Mouse (Mus musculus): ENCODE results near the gene Fgr. TPM values are rescaled to one million over a fixed set of nuclear protein-coding genes. Genes with fewer than 3 reads are reported as not detected.
A peak's percentile ranks its signal among the peaks of the same experiment; 100 is the strongest.
"Not testable (repeated sequence)": the region's sequence is repeated elsewhere in the genome, so short reads cannot be mapped to it uniquely, and the experiment has no call there.

The Fgr gene
- total RNA-seq (2014; rRNA removed; ENCODE audit: low replicate concordance), result 0.04 and 0.19 TPM in 2 replicates
- 0.31 and 0.37 TPM in 2 replicates for polyA plus RNA-seq (2015; fragmentation: Nextera tagmentation; extraction: Ambion mirVana)

DNA sequence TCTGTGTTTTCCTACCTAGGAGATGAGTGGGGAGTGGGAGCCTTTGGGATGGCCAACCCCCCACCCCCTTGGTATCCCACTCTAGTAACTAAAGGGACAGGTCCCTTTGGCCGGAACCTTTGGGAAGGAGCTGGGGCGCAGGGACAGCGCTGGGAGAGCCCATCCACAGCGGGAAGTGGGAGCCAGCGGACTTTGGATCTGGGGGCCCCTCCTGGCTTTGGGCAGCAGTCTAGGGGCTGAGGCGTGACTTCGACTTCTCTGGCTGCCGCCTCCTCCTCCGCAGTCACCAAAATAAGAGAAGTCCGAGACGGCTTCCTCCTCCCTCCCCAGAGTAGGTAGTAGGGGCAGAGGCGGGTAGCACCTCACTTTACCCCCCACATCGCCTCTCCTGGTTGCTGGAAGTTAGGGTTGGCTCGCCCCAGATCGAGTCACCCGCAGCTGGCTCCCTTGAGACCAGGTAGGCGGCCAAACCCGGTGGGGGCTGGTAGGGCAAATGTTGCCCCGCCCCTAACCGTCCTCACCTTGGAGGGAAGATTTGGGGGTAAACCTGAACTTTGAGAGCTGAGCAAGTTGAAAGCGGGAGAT lies at the start of gene Fgr:
TSS of gene Fgr (plus strand) at position 282 of the 585 bp plus-strand sequence.
- TF ChIP-seq CTCF (IDR thresholded peaks at IDR 0.05; ENCODE audit: low read depth), result no peak
- TF ChIP-seq EP300 (IDR thresholded peaks at IDR 0.05; ENCODE audit: low read depth), result no peak
- DNase-seq (ENCODE audit: low spot score) (peak; percentile 1), ATAC-seq (ENCODE audit: insufficient read depth, low read depth) (0 out of 2 replicates have a peak, but pooled peaks have one; percentile 28)
- H3K9ac ChIP-seq (replicated peaks; ENCODE audit: low read depth, low read length), result peak within 1 kb of the TSS; percentile 29; the same call in 1 of the 2 replicates
- peak within 1 kb of the TSS; percentile 19 for H3K4me3 ChIP-seq (ENCODE audit: low read depth, low read length)
- peak within 1 kb of the TSS; percentile 49 for H3K4me2 ChIP-seq (ENCODE audit: low read depth, low read length)
- H3K4me1 ChIP-seq (ENCODE audit: control insufficient read depth, insufficient read depth), result peaks cover 32% of the 10 kb centered on the region
- WGBS, result 21% methylated on average over 21 of the region's 21 CpGs
- peak within 1 kb of the TSS; percentile 23; the same call in 1 of the 2 replicates for H3K27ac ChIP-seq (ENCODE audit: low read depth)
- peaks cover 15% of the 10 kb centered on the region for H3K27me3 ChIP-seq (ENCODE audit: control insufficient read depth, insufficient read depth, low read length)
- H3K9me3 ChIP-seq (replicated peaks; ENCODE audit: control insufficient read depth, low read length), result no peaks in the 10 kb centered on the region
- H3K36me3 ChIP-seq (replicated peaks; ENCODE audit: control insufficient read depth, insufficient read depth, low read length), result no peaks in the 10 kb centered on the region

DNA sequence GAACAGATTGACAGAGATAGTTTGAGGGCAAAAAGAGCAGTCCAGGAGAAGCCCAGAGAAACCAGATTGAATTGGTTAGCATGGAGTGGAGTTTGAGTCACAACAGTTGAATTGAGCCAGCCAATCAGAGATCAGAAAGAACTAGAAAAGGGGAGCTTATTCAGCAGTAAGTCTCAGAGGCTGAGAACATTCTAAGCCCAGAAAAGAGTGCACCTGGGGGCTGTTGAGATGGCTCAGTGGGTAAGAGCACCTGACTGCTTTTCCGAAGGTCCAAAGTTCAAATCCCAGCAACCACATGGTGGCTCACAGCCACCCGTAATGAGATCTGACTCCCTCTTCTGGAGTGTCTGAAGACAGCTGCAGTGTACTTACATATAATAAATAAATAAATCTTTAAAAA lies 47.4 kb upstream of the Fgr start:
- not testable (repeated sequence) for H3K36me3 ChIP-seq (replicated peaks; ENCODE audit: control insufficient read depth, insufficient read depth, low read length); H3K27me3 ChIP-seq (ENCODE audit: control insufficient read depth, insufficient read depth, low read length); H3K4me3 ChIP-seq (ENCODE audit: low read depth, low read length); ATAC-seq (ENCODE audit: insufficient read depth, low read depth); H3K9ac ChIP-seq (replicated peaks; ENCODE audit: low read depth, low read length); H3K4me1 ChIP-seq (ENCODE audit: control insufficient read depth, insufficient read depth); H3K27ac ChIP-seq (ENCODE audit: low read depth); H3K4me2 ChIP-seq (ENCODE audit: low read depth, low read length); H3K9me3 ChIP-seq (replicated peaks; ENCODE audit: control insufficient read depth, low read length); DNase-seq (ENCODE audit: low spot score)
- WGBS, result 58% methylated on average over 2 of the region's 2 CpGs

DNA sequence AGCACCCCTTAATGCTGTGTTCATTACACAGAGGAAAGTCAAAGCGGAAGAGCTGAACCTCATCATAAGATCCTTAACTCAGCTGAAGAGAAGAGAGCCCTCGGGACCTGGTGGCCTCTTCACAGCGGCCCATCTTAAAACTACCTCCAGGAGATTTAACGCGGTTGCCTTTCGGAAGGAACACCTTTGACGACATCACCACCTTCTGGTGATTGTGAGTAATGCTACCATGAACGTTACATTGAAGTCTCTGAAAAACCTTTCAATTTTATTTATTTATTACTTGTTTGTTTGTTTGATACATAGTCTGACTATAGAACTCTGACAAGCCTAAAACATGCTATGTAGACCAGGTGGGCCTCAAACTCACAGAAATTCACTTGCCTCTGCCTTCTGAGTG lies 43.1 kb upstream of the Fgr start:
- Histone ChIP-seq H3K4me3 (ENCODE audit: low read depth, low read length) (no peak overlapping the region), H3K9me3 (replicated peaks; ENCODE audit: control insufficient read depth, low read length) (no peaks in the 10 kb centered on the region), H3K9ac (replicated peaks; ENCODE audit: low read depth, low read length) (no peak overlapping the region), H3K4me2 (ENCODE audit: low read depth, low read length) (no peak overlapping the region), H3K36me3 (replicated peaks; ENCODE audit: control insufficient read depth, insufficient read depth, low read length) (no peaks in the 10 kb centered on the region), H3K27me3 (ENCODE audit: control insufficient read depth, insufficient read depth, low read length) (no peaks in the 10 kb centered on the region), H3K27ac (ENCODE audit: low read depth) (no peak overlapping the region), H3K4me1 (ENCODE audit: control insufficient read depth, insufficient read depth) (no peaks in the 10 kb centered on the region)
- DNase-seq (ENCODE audit: low spot score) (no peak), ATAC-seq (ENCODE audit: insufficient read depth, low read depth) (no peak)
- TF ChIP-seq CTCF (IDR thresholded peaks at IDR 0.05; ENCODE audit: low read depth) (peak; percentile 66), EP300 (IDR thresholded peaks at IDR 0.05; ENCODE audit: low read depth) (no peak)
- 13% methylated on average over 8 of the region's 8 CpGs for WGBS

DNA sequence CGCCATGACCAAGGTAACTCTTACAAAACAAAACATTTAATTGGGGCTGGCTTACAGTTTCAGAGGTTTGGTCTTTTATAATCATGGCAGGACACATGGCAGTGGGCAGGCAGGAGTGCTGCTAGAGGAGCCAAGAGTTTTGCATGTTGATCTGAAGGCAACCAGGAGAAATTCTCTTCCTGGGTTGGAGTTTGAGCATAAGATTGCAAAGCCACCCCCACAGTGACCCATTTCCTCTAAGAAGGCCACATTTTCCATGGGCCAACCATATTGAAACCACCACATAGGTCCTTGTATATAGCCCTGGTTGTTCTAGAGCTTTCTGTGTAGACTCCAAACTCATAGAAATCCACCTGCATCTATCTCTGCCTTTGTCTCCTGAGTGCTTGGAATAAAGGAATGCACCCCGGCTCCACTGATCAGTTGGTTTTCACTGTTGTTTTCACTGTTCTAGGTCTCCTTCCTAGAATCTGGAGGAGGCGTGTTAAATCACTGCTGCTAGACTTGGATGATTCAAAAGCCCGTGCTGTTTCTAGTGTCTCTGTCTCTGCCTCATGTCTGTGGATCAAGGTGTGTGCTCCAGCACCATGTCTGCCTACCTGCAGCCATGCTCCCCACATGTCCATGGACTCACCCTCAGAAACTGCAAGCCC lies 41.0 kb upstream of the Fgr start:
- no peak overlapping the region for H3K4me2 ChIP-seq (ENCODE audit: low read depth, low read length)
- H3K9me3 ChIP-seq (replicated peaks; ENCODE audit: control insufficient read depth, low read length), result no peaks in the 10 kb centered on the region
- TF ChIP-seq EP300 (IDR thresholded peaks at IDR 0.05; ENCODE audit: low read depth) (no peak), CTCF (IDR thresholded peaks at IDR 0.05; ENCODE audit: low read depth) (no peak)
- H3K4me3 ChIP-seq (ENCODE audit: low read depth, low read length), result no peak overlapping the region
- no peak for DNase-seq (ENCODE audit: low spot score)
- no peak overlapping the region for H3K27ac ChIP-seq (ENCODE audit: low read depth)
- no peak for ATAC-seq (ENCODE audit: insufficient read depth, low read depth)
- H3K9ac ChIP-seq (replicated peaks; ENCODE audit: low read depth, low read length), result no peak overlapping the region
- no peaks in the 10 kb centered on the region for H3K36me3 ChIP-seq (replicated peaks; ENCODE audit: control insufficient read depth, insufficient read depth, low read length)
- H3K4me1 ChIP-seq (ENCODE audit: control insufficient read depth, insufficient read depth), result no peaks in the 10 kb centered on the region
- H3K27me3 ChIP-seq (ENCODE audit: control insufficient read depth, insufficient read depth, low read length), result no peaks in the 10 kb centered on the region
- WGBS, result 77% methylated on average over 4 of the region's 4 CpGs

DNA sequence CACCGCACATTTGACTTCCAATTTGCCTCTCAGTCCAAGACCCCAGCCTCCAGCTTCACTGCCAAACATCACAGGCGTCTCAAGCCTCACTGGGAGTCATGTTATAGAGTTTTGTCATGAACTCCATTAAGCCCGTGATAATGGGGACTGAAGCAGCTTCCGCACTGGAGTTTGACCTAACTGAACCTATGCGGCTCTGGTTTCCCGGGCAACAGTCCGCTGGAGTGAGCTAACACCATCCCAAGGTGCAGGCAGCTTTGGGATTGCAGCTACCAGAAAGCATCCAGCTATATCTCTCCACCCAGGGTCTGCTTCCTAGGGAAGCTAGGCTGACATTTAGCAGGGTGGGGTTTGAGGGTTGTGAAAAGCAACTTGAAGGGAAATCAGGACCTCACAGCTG lies 39.3 kb upstream of the Fgr start:
- TF ChIP-seq EP300 (IDR thresholded peaks at IDR 0.05; ENCODE audit: low read depth), result no peak
- no peak for TF ChIP-seq CTCF (IDR thresholded peaks at IDR 0.05; ENCODE audit: low read depth)
- no peaks in the 10 kb centered on the region for H3K9me3 ChIP-seq (replicated peaks; ENCODE audit: control insufficient read depth, low read length)
- H3K36me3 ChIP-seq (replicated peaks; ENCODE audit: control insufficient read depth, insufficient read depth, low read length), result no peaks in the 10 kb centered on the region
- 30% methylated on average over 7 of the region's 7 CpGs for WGBS
- no peaks in the 10 kb centered on the region for H3K4me1 ChIP-seq (ENCODE audit: control insufficient read depth, insufficient read depth)
- H3K4me3 ChIP-seq (ENCODE audit: low read depth, low read length), result no peak overlapping the region
- ATAC-seq (ENCODE audit: insufficient read depth, low read depth) (no peak), DNase-seq (ENCODE audit: low spot score) (no peak)
- no peak overlapping the region for H3K27ac ChIP-seq (ENCODE audit: low read depth)
- no peaks in the 10 kb centered on the region for H3K27me3 ChIP-seq (ENCODE audit: control insufficient read depth, insufficient read depth, low read length)
- H3K4me2 ChIP-seq (ENCODE audit: low read depth, low read length), result no peak overlapping the region
- no peak overlapping the region for H3K9ac ChIP-seq (replicated peaks; ENCODE audit: low read depth, low read length)

All from heart, postnatal 0 days (tissue).